ENCODE assay signal across 10 mouse cellular contexts in the genomic region with DNA sequence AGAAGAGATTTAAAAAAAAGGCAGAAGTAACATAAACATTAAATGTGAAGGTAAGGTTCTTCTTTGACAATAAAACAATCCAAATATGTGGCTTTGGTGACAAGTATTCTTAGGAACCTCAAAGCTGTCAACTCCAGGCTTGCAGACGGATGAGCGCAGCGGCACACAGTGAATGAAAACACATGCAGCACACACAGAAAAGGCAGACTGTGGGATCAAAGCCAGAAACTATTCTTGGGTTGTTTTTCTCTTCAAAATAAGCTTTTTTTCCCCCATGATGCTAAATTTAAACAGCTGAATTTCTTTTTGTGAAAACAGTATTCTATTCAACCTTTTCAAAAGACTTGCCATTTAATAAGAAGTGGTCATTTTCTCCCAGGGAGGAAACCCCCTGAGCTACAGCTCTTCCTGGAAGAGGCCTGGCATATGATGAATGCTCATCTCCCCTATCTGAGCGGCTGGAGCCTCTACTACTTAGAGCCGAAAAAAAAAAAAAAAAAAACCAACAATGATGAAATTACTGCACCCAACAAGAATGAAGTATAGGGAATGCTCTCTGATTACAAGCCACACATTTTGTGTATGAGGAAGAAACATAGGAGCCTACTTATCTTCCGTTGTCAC.
A peak's percentile ranks its signal among the peaks of the same experiment; 100 is the strongest.
DNase-seq lines count a peak whose midpoint lies in the region; ATAC-seq lines count a peak whose summit lies in the region.
"Had no signal": no experiment of that assay in that cellular context is flagged by ENCODE, and none has a peak within 500 bp of the region (broad histone marks: within the 10 kb centered on the region; RNA-seq: fewer than 3 reads in every experiment).

No protein-coding gene starts in this region.

- no peak overlapping the region for H3K4me3 ChIP-seq in limb, embryonic 15.5 days
- H3K4me3 ChIP-seq: embryonic facial prominence, embryonic 12.5 days had no signal

- no peaks in the 10 kb centered on the region for H3K36me3 ChIP-seq in limb, embryonic 15.5 days
- H3K36me3 ChIP-seq: embryonic facial prominence, embryonic 12.5 days had no signal

- WGBS in limb, embryonic 15.5 days: 39% methylated on average over 6 of the region's 6 CpGs

- DNase-seq in adrenal gland, postnatal 10 days: peak; percentile 7
- DNase-seq in adrenal gland, postnatal 4 days (ENCODE audit: low spot score in 2 of 2): no peak
- DNase-seq in kidney, adult 9 months: peak; percentile 10
- DNase-seq in kidney, adult 18-20 months: no peak
- DNase-seq in right cerebral cortex, adult 18-20 months: peak; percentile 8
- no peak for DNase-seq in right cerebral cortex, postnatal 14 days
- DNase-seq in gastrocnemius, postnatal 10 days: no peak
- DNase-seq: liver, postnatal 0 days had no signal

- H3K9ac ChIP-seq in limb, embryonic 15.5 days: no peak overlapping the region
- H3K9ac ChIP-seq: embryonic facial prominence, embryonic 12.5 days; liver, postnatal 0 days had no signal

- 0 out of 2 replicates have a peak overlapping the region, but pooled peaks have one; percentile 11 for H3K27ac ChIP-seq in limb, embryonic 15.5 days
- H3K27ac ChIP-seq: embryonic facial prominence, embryonic 12.5 days had no signal

- H3K4me1 ChIP-seq in limb, embryonic 15.5 days: no peaks in the 10 kb centered on the region

- H3K9me3 ChIP-seq in limb, embryonic 15.5 days: no peaks in the 10 kb centered on the region
- H3K9me3 ChIP-seq: embryonic facial prominence, embryonic 12.5 days had no signal

- no peak overlapping the region for H3K4me2 ChIP-seq in limb, embryonic 15.5 days
- H3K4me2 ChIP-seq: embryonic facial prominence, embryonic 12.5 days had no signal

- H3K27me3 ChIP-seq in limb, embryonic 15.5 days: no peaks in the 10 kb centered on the region
- H3K27me3 ChIP-seq: embryonic facial prominence, embryonic 12.5 days had no signal

- no peak for ATAC-seq in limb, embryonic 15.5 days (ENCODE audit: insufficient number of reproducible peaks, low FRiP score, low TSS enrichment, low read depth)
- ATAC-seq: liver, postnatal 0 days had no signal

Comparison
In these comparisons a context has a peak if more than half of its experiments do, and no peak if none do; other contexts are left out.
1. DNase-seq: peak in adrenal gland, postnatal 10 days (single experiment), kidney, adult 9 months (single experiment) and right cerebral cortex, adult 18-20 months (single experiment); none in adrenal gland, postnatal 4 days (0 of 2), kidney, adult 18-20 months (single experiment), right cerebral cortex, postnatal 14 days (single experiment) and gastrocnemius, postnatal 10 days (single experiment).